Mouse (Mus musculus) adrenal gland, postnatal 10 days (tissue): ENCODE measurements around the gene Sgo1. TPM values are rescaled to one million over a fixed set of nuclear protein-coding genes. Genes with fewer than 3 reads are reported as not detected.

Experiments used
- DNase-seq: peaks from one replicate; pipeline ENCODE4 v3.0.0; 2021; ENCODE audit warnings: mixed read lengths
- total RNA-seq, 2 experiments: library from RNA; stranded (reverse); gene quantifications; 2 replicates each; pipeline ENCODE4 v1.2.3; 2021

Sgo1 gene
- total RNA-seq, 2 experiments from 2014 or later = 4.6 to 4.9 TPM

DNA sequence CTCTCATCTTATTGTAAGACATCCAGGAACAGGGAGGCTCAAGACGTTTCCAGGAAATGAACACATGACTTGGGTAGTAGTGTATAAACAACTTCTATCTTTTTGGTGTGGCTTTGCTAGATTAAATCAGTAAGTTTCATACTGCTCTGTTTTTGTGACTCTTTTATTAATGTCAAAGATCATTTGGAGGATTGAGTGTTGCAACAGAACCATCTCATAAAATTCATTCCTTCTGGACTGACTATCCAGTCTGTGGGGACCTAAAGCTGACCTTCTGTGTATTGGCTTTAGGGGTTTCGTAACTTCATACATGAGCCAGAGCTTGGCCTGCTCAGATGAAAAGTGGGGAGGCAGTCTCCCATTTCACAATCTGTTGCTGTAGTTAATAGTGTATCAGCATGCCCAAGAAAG is 38.9 kb downstream of the Sgo1 start:
- peak; percentile 34 for DNase-seq

DNA sequence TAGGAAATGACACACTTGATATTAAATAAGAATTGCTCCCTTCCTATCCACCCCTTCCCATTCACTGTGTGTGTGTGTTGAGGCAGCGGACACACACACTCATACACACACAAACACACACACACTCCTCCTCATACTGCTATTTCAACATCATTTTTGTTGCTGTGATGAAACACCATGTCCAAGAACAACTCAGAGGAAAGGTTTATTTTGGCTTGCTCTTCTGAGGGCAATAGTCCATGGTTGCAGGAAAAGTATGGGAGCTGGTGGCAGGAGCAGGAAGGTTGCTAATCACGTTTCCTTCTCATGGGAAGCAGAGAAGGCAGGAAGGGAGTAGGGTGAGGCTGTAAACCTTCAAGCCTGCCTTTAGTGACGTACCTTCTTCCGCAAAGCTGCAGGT is 45.8 kb downstream of the Sgo1 start:
- DNase-seq = no peak

- DNase-seq = no peak
Measured at GRCm38 (mm10) chr17:53631344-53631743, 57.8 kb downstream of the Sgo1 start.

- no peak for DNase-seq
Measured at GRCm38 (mm10) chr17:53628131-53628530, 61.0 kb downstream of the Sgo1 start.

DNA sequence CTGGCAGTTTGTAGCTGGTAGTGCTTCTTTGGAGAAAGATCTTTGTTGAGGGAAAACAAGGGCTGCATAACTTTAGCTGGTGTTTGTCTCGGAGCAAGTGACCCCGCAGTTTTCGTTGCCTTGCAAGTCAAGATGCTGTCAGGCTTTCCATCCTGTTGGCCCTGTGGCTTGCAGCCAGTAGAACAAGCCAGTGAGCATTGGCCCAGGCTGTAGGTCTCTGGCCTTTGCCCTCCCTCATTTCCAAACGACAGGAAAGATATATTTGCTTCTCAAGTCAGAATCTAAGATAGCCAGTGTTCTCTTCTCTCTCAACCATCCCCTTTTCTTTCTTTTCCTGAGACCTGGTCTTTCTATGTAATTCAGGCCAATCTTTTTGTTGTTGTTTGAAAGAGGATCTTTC is 61.6 kb downstream of the Sgo1 start:
- DNase-seq = peak; percentile 49

DNA sequence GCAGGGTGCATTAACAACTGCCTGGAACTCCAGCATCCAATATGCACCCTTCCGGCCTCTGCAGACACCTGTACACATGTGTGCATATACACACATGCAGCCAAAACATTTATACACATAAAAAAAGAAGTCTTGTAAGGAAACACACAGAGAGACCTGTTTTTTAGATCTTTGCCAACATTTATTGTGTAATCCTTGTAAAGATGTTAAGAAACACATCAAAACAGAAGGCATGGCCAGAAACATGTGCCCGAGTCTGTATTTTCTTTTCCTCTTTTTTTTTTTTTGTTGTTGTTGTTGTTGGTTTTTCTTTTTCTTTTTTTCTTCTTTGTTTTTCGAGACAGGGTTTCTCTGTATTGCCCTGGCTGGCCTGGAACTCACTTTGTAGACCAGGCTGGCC is 63.0 kb downstream of the Sgo1 start:
- DNase-seq = no peak

Other genes with a start within 250 kb of the Sgo1 start
- gene Efhb, start 226.0 kb downstream of the Sgo1 start, total RNA-seq = under 1 TPM; 0.67 to 0.69 TPM
- 10 to 100 TPM; 73.3 to 79.8 TPM for gene Rab5a, start 210.1 kb downstream of the Sgo1 start, total RNA-seq
- gene Pp2d1, start 149.9 kb downstream of the Sgo1 start, total RNA-seq = not detected
- 10 to 100 TPM; 68.2 to 69.1 TPM for gene Kat2b, start 122.5 kb downstream of the Sgo1 start, total RNA-seq
- gene Sult1c2, start 157.0 kb upstream of the Sgo1 start, total RNA-seq = 1 to 10 TPM; 2.5 to 4.4 TPM